Mouse (Mus musculus): ENCODE measurements at regions not wholly inside any gene's neighbourhood (a gene's known extent, or its start where the extent isn't known, plus 50 kb on each side); places are given as distances from the start of the nearest gene placed in this dataset.

DNA sequence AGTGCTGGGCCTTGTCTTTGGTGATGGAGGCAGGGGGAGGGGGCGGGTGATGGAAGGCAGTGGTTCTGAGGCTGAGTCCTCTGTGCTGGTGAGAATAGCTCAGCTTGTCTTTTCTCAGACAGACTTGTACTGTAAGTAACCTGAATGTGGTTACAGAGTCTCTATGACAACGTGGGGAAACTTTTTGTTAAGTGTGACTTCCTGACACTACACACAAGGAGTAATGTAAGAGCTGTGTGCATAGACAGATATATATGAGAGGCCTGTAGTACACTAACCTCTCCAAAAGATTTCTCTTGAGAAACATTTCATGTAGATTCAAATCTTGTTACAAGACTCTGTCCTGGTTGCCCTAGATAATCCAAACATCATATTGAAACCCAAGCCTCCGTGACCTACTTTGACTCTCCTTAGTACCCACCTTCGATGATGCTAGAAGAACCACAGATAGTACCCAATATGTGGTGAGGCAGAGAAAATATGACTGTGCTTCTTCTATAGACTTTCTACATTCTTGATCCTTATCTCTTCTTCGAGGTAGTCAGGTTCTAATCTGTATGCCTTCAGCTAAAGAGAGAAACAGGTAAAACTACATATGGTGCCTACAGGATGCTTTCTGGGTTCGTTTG lies 424.7 kb downstream of the Ets1 start:
- Histone ChIP-seq H3K36me3 (ENCODE audit: control insufficient read depth, insufficient read depth, low read length) (no peaks in the 10 kb centered on the region), H3K4me1 (replicated peaks; ENCODE audit: control insufficient read depth, insufficient read depth, low read length) (no peaks in the 10 kb centered on the region), H3K4me2 (ENCODE audit: low read depth, low read length, severe bottlenecking) (no peak overlapping the region), H3K27ac (ENCODE audit: low read depth, low read length) (no peak overlapping the region), H3K9me3 (ENCODE audit: control insufficient read depth, low read length) (no peaks in the 10 kb centered on the region), H3K9ac (ENCODE audit: low read length) (no peak overlapping the region), H3K27me3 (ENCODE audit: control insufficient read depth, insufficient read depth, low read length) (peaks cover 15% of the 10 kb centered on the region; the same call in 1 of the 2 replicates), H3K4me3 (ENCODE audit: low read depth, low read length) (no peak overlapping the region)
- WGBS: 82% methylated on average over 6 of the region's 6 CpGs
- no peak for ATAC-seq (replicated peaks; ENCODE audit: low FRiP score)
- DNase-seq (ENCODE audit: low spot score): no peak

DNA sequence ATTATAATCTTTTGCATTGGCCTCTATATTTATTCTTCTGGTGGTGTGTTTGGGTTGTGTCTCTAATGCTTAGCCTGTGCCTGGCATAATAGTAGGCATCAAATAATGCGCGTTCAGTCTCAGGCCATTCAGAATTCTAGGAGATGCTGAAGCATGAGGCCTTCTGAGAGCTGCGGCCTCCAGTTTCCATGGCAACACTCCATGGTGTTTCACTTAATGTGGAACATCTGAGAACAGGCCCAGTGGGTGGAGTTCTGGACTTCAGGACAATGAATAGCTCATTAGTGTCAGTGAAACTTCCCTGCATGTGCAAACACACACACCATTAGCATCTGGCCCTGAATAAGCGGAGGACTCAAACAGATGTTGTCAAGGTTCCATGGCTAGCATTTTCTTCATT lies 426.5 kb downstream of the Ets1 start:
- H3K9me3 ChIP-seq (ENCODE audit: control insufficient read depth, low read length): no peaks in the 10 kb centered on the region
- WGBS: 14% methylated on average over 4 of the region's 4 CpGs
- H3K4me3 ChIP-seq (ENCODE audit: low read depth, low read length): no peak overlapping the region
- no peak overlapping the region for H3K4me2 ChIP-seq (ENCODE audit: low read depth, low read length, severe bottlenecking)
- ATAC-seq (replicated peaks; ENCODE audit: low FRiP score) (peak; percentile 98), DNase-seq (ENCODE audit: low spot score) (peak; percentile 81)
- no peak overlapping the region for H3K9ac ChIP-seq (ENCODE audit: low read length)
- H3K27ac ChIP-seq (ENCODE audit: low read depth, low read length): no peak overlapping the region
- no peaks in the 10 kb centered on the region for H3K36me3 ChIP-seq (ENCODE audit: control insufficient read depth, insufficient read depth, low read length)
- peaks cover 15% of the 10 kb centered on the region; the same call in 1 of the 2 replicates for H3K27me3 ChIP-seq (ENCODE audit: control insufficient read depth, insufficient read depth, low read length)
- no peaks in the 10 kb centered on the region for H3K4me1 ChIP-seq (replicated peaks; ENCODE audit: control insufficient read depth, insufficient read depth, low read length)

DNA sequence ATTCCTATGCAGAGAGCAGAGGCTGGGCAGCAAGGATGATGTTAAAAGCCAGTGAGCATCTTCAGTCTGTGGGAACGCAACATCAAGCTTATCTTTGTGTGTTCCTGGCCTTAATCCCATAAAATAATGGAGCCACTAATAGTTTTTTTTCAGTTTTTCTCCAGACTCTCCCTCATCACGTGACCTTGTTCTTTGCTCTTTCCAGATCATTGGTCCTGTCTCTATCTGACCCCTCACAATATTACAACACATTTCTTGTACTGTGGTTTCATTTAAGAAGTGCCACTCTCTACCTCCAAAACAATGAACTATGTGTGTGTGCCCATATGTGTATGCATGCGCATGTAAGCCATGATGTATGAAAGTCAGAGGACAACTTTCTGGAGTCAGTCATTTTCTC lies 429.3 kb downstream of the Ets1 start:
- Histone ChIP-seq H3K27ac (ENCODE audit: low read depth, low read length) (no peak overlapping the region), H3K4me2 (ENCODE audit: low read depth, low read length, severe bottlenecking) (no peak overlapping the region), H3K9ac (ENCODE audit: low read length) (no peak overlapping the region), H3K36me3 (ENCODE audit: control insufficient read depth, insufficient read depth, low read length) (no peaks in the 10 kb centered on the region), H3K4me1 (replicated peaks; ENCODE audit: control insufficient read depth, insufficient read depth, low read length) (no peaks in the 10 kb centered on the region), H3K9me3 (ENCODE audit: control insufficient read depth, low read length) (no peaks in the 10 kb centered on the region), H3K4me3 (ENCODE audit: low read depth, low read length) (no peak overlapping the region), H3K27me3 (ENCODE audit: control insufficient read depth, insufficient read depth, low read length) (peaks cover 13% of the 10 kb centered on the region; the same call in 1 of the 2 replicates)
- WGBS: 90% methylated on average over 3 of the region's 3 CpGs
- DNase-seq (ENCODE audit: low spot score): no peak
- no peak for ATAC-seq (replicated peaks; ENCODE audit: low FRiP score)

DNA sequence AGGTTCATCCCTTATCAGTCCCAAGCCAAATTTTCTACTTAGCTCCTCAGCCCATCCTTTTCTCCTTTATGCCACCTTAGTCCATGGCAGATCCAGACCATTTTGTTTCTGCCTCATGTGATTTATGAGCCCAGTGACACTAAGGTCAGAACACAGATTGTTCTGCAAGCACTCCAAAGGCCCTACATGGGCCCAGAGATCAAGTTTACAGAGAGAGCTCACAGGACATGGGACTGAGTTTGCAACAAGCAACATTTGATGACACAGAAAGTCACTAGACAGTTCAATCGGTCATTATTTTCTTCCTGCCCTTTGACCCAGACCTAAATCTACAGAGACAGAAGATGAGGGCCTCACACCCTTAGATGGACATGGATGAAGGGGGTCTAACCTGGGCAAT lies 431.5 kb downstream of the Ets1 start:
- Histone ChIP-seq H3K27me3 (ENCODE audit: control insufficient read depth, insufficient read depth, low read length) (peaks cover 9% of the 10 kb centered on the region; the same call in 1 of the 2 replicates), H3K27ac (ENCODE audit: low read depth, low read length) (no peak overlapping the region), H3K9me3 (ENCODE audit: control insufficient read depth, low read length) (no peaks in the 10 kb centered on the region), H3K36me3 (ENCODE audit: control insufficient read depth, insufficient read depth, low read length) (no peaks in the 10 kb centered on the region), H3K4me2 (ENCODE audit: low read depth, low read length, severe bottlenecking) (no peak overlapping the region), H3K4me3 (ENCODE audit: low read depth, low read length) (no peak overlapping the region), H3K9ac (ENCODE audit: low read length) (no peak overlapping the region), H3K4me1 (replicated peaks; ENCODE audit: control insufficient read depth, insufficient read depth, low read length) (no peaks in the 10 kb centered on the region)
- WGBS: 95% methylated on average over 1 of the region's 1 CpGs
- ATAC-seq (replicated peaks; ENCODE audit: low FRiP score): no peak
- DNase-seq (ENCODE audit: low spot score): no peak

DNA sequence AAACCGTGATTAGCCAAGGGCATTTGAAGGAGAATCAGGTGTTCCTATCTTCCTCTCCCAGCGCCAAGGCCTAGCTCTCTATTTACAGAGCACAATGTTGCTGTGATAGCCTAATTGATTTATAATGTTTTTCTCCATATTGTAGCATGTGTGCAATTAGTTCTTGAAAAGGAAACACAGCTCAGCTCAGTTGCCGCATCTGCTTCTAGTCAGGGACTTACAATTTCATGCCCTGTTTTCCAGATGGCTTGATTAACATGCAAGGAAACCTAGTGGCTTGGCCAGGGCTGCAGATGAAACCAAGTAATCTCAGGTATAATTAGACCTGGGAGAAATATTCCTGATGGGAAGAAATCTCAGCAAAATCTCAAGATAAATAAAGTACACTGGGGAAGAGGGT lies 434.1 kb downstream of the Ets1 start:
- Histone ChIP-seq H3K9me3 (ENCODE audit: control insufficient read depth, low read length) (no peaks in the 10 kb centered on the region), H3K9ac (ENCODE audit: low read length) (no peak overlapping the region), H3K4me2 (ENCODE audit: low read depth, low read length, severe bottlenecking) (no peak overlapping the region), H3K4me1 (replicated peaks; ENCODE audit: control insufficient read depth, insufficient read depth, low read length) (no peaks in the 10 kb centered on the region), H3K36me3 (ENCODE audit: control insufficient read depth, insufficient read depth, low read length) (no peaks in the 10 kb centered on the region), H3K27me3 (ENCODE audit: control insufficient read depth, insufficient read depth, low read length) (peaks cover 2% of the 10 kb centered on the region; the same call in 1 of the 2 replicates), H3K27ac (ENCODE audit: low read depth, low read length) (no peak overlapping the region), H3K4me3 (ENCODE audit: low read depth, low read length) (no peak overlapping the region)
- 77% methylated on average over 3 of the region's 3 CpGs for WGBS
- ATAC-seq (replicated peaks; ENCODE audit: low FRiP score) (no peak), DNase-seq (ENCODE audit: low spot score) (no peak)

DNA sequence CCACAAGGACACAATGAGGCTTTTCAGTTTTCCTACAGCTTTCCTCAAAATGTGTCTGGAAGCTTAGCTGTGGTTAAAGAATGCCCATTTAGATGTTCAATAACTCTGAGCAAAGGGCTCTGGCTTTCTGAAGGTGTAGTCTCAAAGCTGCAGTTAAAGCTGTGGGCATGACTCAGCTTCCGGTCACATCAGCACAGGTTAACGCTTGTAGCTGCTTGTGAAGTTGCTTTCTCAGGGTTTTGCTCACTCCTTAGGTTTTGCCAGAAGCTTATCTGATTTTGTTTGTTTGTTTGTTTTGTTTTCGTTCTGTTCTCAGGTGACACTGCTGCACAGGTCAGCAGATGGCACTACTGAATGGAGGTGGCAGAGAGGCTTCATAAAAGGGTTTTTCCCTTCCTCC lies 444.2 kb downstream of the Ets1 start:
- no peak overlapping the region for H3K4me2 ChIP-seq (ENCODE audit: low read depth, low read length, severe bottlenecking)
- no peak overlapping the region for H3K27ac ChIP-seq (ENCODE audit: low read depth, low read length)
- no peaks in the 10 kb centered on the region for H3K36me3 ChIP-seq (ENCODE audit: control insufficient read depth, insufficient read depth, low read length)
- no peak overlapping the region for H3K9ac ChIP-seq (ENCODE audit: low read length)
- WGBS: 72% methylated on average over 3 of the region's 3 CpGs
- H3K4me3 ChIP-seq (ENCODE audit: low read depth, low read length): no peak overlapping the region
- H3K9me3 ChIP-seq (ENCODE audit: control insufficient read depth, low read length): no peaks in the 10 kb centered on the region
- ATAC-seq (replicated peaks; ENCODE audit: low FRiP score) (no peak), DNase-seq (ENCODE audit: low spot score) (no peak)
- no peaks in the 10 kb centered on the region for H3K4me1 ChIP-seq (replicated peaks; ENCODE audit: control insufficient read depth, insufficient read depth, low read length)
- no peaks in the 10 kb centered on the region for H3K27me3 ChIP-seq (ENCODE audit: control insufficient read depth, insufficient read depth, low read length)

DNA sequence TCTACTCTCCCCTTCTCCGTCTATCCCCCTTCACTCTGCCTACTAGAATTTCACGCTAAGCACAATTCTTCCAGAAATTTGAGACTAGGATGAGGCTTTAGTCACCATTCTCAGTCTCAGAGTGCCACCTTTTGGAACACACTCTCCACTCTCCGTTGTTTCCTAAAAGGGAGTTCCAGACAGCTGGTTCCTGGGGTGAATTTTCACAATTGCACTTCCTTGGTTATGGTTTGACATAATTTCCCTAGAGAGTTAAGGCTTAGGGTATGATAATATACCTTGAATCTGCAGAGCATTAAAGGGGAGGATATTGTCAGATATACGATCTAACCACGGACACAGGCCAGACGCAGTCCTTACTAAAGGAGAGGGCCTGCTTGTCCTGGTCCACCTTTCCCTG lies 444.8 kb downstream of the Ets1 start:
- no peak overlapping the region for H3K9ac ChIP-seq (ENCODE audit: low read length)
- 64% methylated on average over 6 of the region's 6 CpGs for WGBS
- no peaks in the 10 kb centered on the region for H3K4me1 ChIP-seq (replicated peaks; ENCODE audit: control insufficient read depth, insufficient read depth, low read length)
- no peaks in the 10 kb centered on the region for H3K9me3 ChIP-seq (ENCODE audit: control insufficient read depth, low read length)
- H3K4me3 ChIP-seq (ENCODE audit: low read depth, low read length): no peak overlapping the region
- H3K4me2 ChIP-seq (ENCODE audit: low read depth, low read length, severe bottlenecking): no peak overlapping the region
- no peaks in the 10 kb centered on the region for H3K27me3 ChIP-seq (ENCODE audit: control insufficient read depth, insufficient read depth, low read length)
- no peaks in the 10 kb centered on the region for H3K36me3 ChIP-seq (ENCODE audit: control insufficient read depth, insufficient read depth, low read length)
- DNase-seq (ENCODE audit: low spot score) (no peak), ATAC-seq (replicated peaks; ENCODE audit: low FRiP score) (no peak)
- H3K27ac ChIP-seq (ENCODE audit: low read depth, low read length): no peak overlapping the region

DNA sequence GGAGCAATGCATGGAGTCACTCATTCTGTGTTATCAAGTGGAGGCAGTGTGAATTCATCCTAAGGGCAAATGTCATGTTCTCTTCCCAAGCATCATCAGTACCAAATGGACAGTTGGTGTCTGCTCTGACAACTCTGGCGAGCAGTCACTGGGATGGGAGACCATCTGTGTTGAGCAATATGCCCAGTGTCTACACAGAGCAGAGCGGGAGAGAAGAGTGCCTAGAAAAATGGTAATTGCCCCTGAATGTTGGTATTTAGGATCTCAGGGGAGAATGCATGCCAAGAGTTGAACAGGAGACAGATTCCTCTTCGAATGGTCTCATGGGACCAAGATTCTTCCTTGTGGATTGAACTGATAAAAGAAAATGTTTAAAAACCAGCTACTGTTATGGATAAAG lies 454.0 kb downstream of the Ets1 start:
- 82% methylated on average over 3 of the region's 3 CpGs for WGBS
- H3K4me2 ChIP-seq (ENCODE audit: low read depth, low read length, severe bottlenecking): no peak overlapping the region

DNA sequence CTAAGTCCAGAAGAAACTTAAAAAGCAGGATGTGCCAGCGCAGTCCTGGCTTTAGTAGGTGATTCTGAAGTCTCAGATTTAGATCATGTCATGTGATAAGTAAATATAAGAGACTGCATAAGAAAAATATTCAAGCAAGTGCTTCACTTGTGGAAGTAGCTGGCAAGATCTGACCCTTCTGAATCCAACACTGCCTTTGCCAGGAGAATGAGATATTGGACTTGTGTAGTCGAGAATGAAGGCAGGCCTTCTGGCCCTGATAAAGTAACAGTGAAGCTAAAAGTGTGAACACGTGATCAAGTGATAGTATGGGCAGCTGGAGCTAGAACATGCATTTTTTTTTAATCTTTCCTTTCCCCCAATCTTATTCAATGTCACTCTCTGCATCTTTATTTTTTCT lies 455.6 kb downstream of the Ets1 start:
- H3K36me3 ChIP-seq (ENCODE audit: control insufficient read depth, insufficient read depth, low read length): no peaks in the 10 kb centered on the region
- no peak overlapping the region for H3K27ac ChIP-seq (ENCODE audit: low read depth, low read length)
- no peak for DNase-seq (ENCODE audit: low spot score)
- H3K4me1 ChIP-seq (replicated peaks; ENCODE audit: control insufficient read depth, insufficient read depth, low read length): no peaks in the 10 kb centered on the region
- no peak for ATAC-seq (replicated peaks; ENCODE audit: low FRiP score)
- WGBS: 91% methylated on average over 3 of the region's 3 CpGs
- H3K9ac ChIP-seq (ENCODE audit: low read length): no peak overlapping the region
- no peaks in the 10 kb centered on the region for H3K27me3 ChIP-seq (ENCODE audit: control insufficient read depth, insufficient read depth, low read length)
- no peak overlapping the region for H3K4me2 ChIP-seq (ENCODE audit: low read depth, low read length, severe bottlenecking)
- H3K4me3 ChIP-seq (ENCODE audit: low read depth, low read length): no peak overlapping the region
- H3K9me3 ChIP-seq (ENCODE audit: control insufficient read depth, low read length): no peaks in the 10 kb centered on the region

More for the DNA sequence above, 454.0 kb downstream of the Ets1 start:
- DNase-seq (ENCODE audit: low spot score) (no peak), ATAC-seq (replicated peaks; ENCODE audit: low FRiP score) (no peak)
- H3K36me3 ChIP-seq (ENCODE audit: control insufficient read depth, insufficient read depth, low read length): no peaks in the 10 kb centered on the region
- H3K9me3 ChIP-seq (ENCODE audit: control insufficient read depth, low read length): no peaks in the 10 kb centered on the region
- H3K9ac ChIP-seq (ENCODE audit: low read length): no peak overlapping the region
- no peak overlapping the region for H3K27ac ChIP-seq (ENCODE audit: low read depth, low read length)
- H3K27me3 ChIP-seq (ENCODE audit: control insufficient read depth, insufficient read depth, low read length): no peaks in the 10 kb centered on the region
- no peak overlapping the region for H3K4me3 ChIP-seq (ENCODE audit: low read depth, low read length)
- no peaks in the 10 kb centered on the region for H3K4me1 ChIP-seq (replicated peaks; ENCODE audit: control insufficient read depth, insufficient read depth, low read length)
